Mouse (Mus musculus): ENCODE measurements around the gene Gm2a. TPM values are rescaled to one million over a fixed set of nuclear protein-coding genes. Genes with fewer than 3 reads are reported as not detected.
A peak's percentile ranks its signal among the peaks of the same experiment; 100 is the strongest.

Gene Gm2a
- total and polyA plus RNA-seq, 3 experiments: 0.19 to 0.52 TPM; not detected in 1

DNA sequence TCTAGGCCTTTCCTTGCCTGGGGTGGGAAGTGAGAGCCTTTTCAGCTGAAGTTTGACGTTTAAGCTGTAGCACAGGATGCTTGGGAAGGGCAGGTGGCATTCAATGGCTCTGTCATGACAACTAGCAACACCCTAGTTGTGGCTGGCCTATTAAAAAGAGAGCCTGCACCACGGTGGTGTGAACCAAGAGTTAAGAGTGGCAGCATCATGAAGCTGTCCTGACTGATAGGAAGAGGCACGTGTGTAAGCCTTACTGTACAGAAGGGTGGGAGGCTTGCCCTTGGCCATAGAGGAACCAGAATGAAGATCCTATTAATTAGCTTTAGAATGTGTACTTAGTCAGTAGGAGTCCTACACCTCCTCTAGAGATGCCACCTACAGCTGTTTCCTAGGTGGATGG, 30.5 kb downstream of the Gm2a start:
- H3K36me3 ChIP-seq (ENCODE audit: control insufficient read depth in 1 of 2, insufficient read depth in 2 of 2, low read length in 2 of 2): peaks cover 0 to 49% of the 10 kb centered on the region in 2 experiments; a peak in 2 of 4 replicates
- TF ChIP-seq TAL1 (IDR thresholded peaks at IDR 0.05; ENCODE audit: low read length): no peak
- TF ChIP-seq JUND (IDR thresholded peaks at IDR 0.05; ENCODE audit: low read depth, low read length): no peak
- no peak for TF ChIP-seq NELFE (IDR thresholded peaks at IDR 0.05; ENCODE audit: low read depth, low read length)
- TF ChIP-seq MYB (IDR thresholded peaks at IDR 0.05; ENCODE audit: low read depth, low read length): no peak
- TF ChIP-seq CHD1 (IDR thresholded peaks at IDR 0.05; ENCODE audit: low read depth, low read length): no peak
- TF ChIP-seq CTCF (IDR thresholded peaks at IDR 0.05 in 2 of 3, conservative IDR thresholded peaks at IDR 0.05 in 1 of 3; ENCODE audit: control insufficient read depth in 1 of 3, insufficient read depth in 1 of 3, low read depth in 2 of 3, low read length in 3 of 3, poor library complexity in 1 of 3, severe bottlenecking in 1 of 3): no peak
- TF ChIP-seq SMC3 (IDR thresholded peaks at IDR 0.05; ENCODE audit: low read depth, low read length): no peak
- no peak for TF ChIP-seq GABPA (IDR thresholded peaks at IDR 0.05; ENCODE audit: low read depth, low read length)
- no peak for TF ChIP-seq SIN3A (IDR thresholded peaks at IDR 0.05; ENCODE audit: low read length)
- no peak for TF ChIP-seq MYC (IDR thresholded peaks at IDR 0.05; ENCODE audit: low read depth, low read length)
- no peak for TF ChIP-seq ZKSCAN1 (IDR thresholded peaks at IDR 0.05; ENCODE audit: low read depth, low read length)
- TF ChIP-seq UBTF (IDR thresholded peaks at IDR 0.05; ENCODE audit: borderline replicate concordance, insufficient read depth, low read depth, low read length): no peak
- no peak for TF ChIP-seq GATA1 (IDR thresholded peaks at IDR 0.05; ENCODE audit: low read depth, low read length)
- TF ChIP-seq E2F4 (IDR thresholded peaks at IDR 0.05; ENCODE audit: borderline replicate concordance, low read depth, low read length): no peak
- TF ChIP-seq CHD2 (IDR thresholded peaks at IDR 0.05; ENCODE audit: low read length): no peak
- TF ChIP-seq BHLHE40 (IDR thresholded peaks at IDR 0.05; ENCODE audit: borderline replicate concordance, low read depth, low read length): peak; percentile 87
- 0 out of 2 replicates have a peak, but pooled peaks have one; percentile 8 for TF ChIP-seq TBP (IDR thresholded peaks at IDR 0.05; ENCODE audit: low read depth, low read length)
- no peak for TF ChIP-seq NRF1 (IDR thresholded peaks at IDR 0.05; ENCODE audit: insufficient read depth, low read depth, low read length, poor library complexity, severe bottlenecking)
- no peak for TF ChIP-seq ELF1 (IDR thresholded peaks at IDR 0.05; ENCODE audit: low read depth, low read length)
- no peak for TF ChIP-seq ETS1 (IDR thresholded peaks at IDR 0.05; ENCODE audit: low read depth, low read length)
- TF ChIP-seq RCOR1 (IDR thresholded peaks at IDR 0.05; ENCODE audit: low read depth, low read length): no peak
- TF ChIP-seq POLR2A (IDR thresholded peaks at IDR 0.05; ENCODE audit: control insufficient read depth in 1 of 2, insufficient read depth in 1 of 2, low read depth in 1 of 2, low read length in 2 of 2, poor library complexity in 1 of 2): no peak
- no peak for TF ChIP-seq ZC3H11A (IDR thresholded peaks at IDR 0.05; ENCODE audit: low read depth, low read length)
- no peak for TF ChIP-seq ZNF384 (IDR thresholded peaks at IDR 0.05; ENCODE audit: low read depth, low read length)
- TF ChIP-seq ZMIZ1 (IDR thresholded peaks at IDR 0.05; ENCODE audit: low read depth, low read length): no peak
- TF ChIP-seq USF2 (IDR thresholded peaks at IDR 0.05; ENCODE audit: borderline replicate concordance in 1 of 2, insufficient read depth in 1 of 2, low read depth in 1 of 2, low read length in 2 of 2): no peak
- no peak for TF ChIP-seq MAZ (IDR thresholded peaks at IDR 0.05; ENCODE audit: low read depth, low read length)
- peak in 1 of 2 experiments; percentile 33; a peak in 1 of 4 replicates for TF ChIP-seq EP300 (IDR thresholded peaks at IDR 0.05; ENCODE audit: low read depth in 1 of 2, low read length in 2 of 2)
- TF ChIP-seq RAD21 (IDR thresholded peaks at IDR 0.05; ENCODE audit: low read depth, low read length): no peak
- no peak for TF ChIP-seq MAFK (IDR thresholded peaks at IDR 0.05; ENCODE audit: borderline replicate concordance, low read depth, low read length)
- TF ChIP-seq HCFC1 (IDR thresholded peaks at IDR 0.05; ENCODE audit: low read depth, low read length): no peak
- TF ChIP-seq MEF2A (IDR thresholded peaks at IDR 0.05; ENCODE audit: extremely low read depth, insufficient replicate concordance, low read depth, low read length, poor library complexity, severe bottlenecking): no peak
- TF ChIP-seq USF1 (IDR thresholded peaks at IDR 0.05; ENCODE audit: low read depth, low read length): peak; percentile 41; the same call in 1 of the 2 replicates
- 0 out of 2 replicates have a peak, but pooled peaks have one; percentile 15 for TF ChIP-seq MAX (IDR thresholded peaks at IDR 0.05; ENCODE audit: low read length)
- TF ChIP-seq MXI1 (IDR thresholded peaks at IDR 0.05; ENCODE audit: low read depth, low read length): no peak
- TF ChIP-seq POLR2AphosphoS2 (IDR thresholded peaks at IDR 0.05; ENCODE audit: low read length): no peak
- DNase-seq (ENCODE audit: low read depth, low spot score): peak; percentile 62
- no peaks in the 10 kb centered on the region for H3K9me3 ChIP-seq (replicated peaks; ENCODE audit: insufficient read depth, low read length)
- H3K79me2 ChIP-seq (ENCODE audit: control insufficient read depth, insufficient read depth, low read length, poor library complexity): no peaks in the 10 kb centered on the region
- no peaks in the 10 kb centered on the region for H3K27me3 ChIP-seq (ENCODE audit: control insufficient read depth in 1 of 2, insufficient read depth in 2 of 2, low read length in 2 of 2)
- H3K27ac ChIP-seq (ENCODE audit: control insufficient read depth, low read depth, low read length): peak overlapping the region; percentile 27
- no peak overlapping the region for H3K4me3 ChIP-seq (ENCODE audit: control insufficient read depth in 1 of 2, insufficient read depth in 1 of 2, low read depth in 2 of 2, low read length in 2 of 2)
- H3K9ac ChIP-seq (ENCODE audit: control insufficient read depth, low read depth, low read length, poor library complexity, severe bottlenecking): no peak overlapping the region
- H3K4me1 ChIP-seq (ENCODE audit: control insufficient read depth in 1 of 2, insufficient read depth in 2 of 2, low read length in 2 of 2): peaks cover 38 to 43% of the 10 kb centered on the region in 2 experiments
